Mouse (Mus musculus): ENCODE results near the gene Gm11084. TPM values are rescaled to one million over a fixed set of nuclear protein-coding genes. Genes with fewer than 3 reads are reported as not detected.

Gm11084 gene
- polyA plus RNA-seq, 1 experiment from 2014 or later = not detected

Small RNA genes lying within 50 kb of the gene (microRNA-seq; reads per million reads assigned to microRNA genes)
- gene Gm25960 = not detected

Other genes with a start within 250 kb of the Gm11084 start
- gene Sp3, start 6.3 kb downstream of the Gm11084 start, polyA plus RNA-seq (2015; fragmentation: Nextera tagmentation; extraction: Ambion mirVana) = 59.4 TPM in 2 replicates
- gene Ola1, start 232.2 kb upstream of the Gm11084 start, polyA plus RNA-seq (2015; fragmentation: Nextera tagmentation; extraction: Ambion mirVana) = 66.5 and 71.8 TPM in 2 replicates